Mouse (Mus musculus): ENCODE results near the gene Slc4a4. TPM values are rescaled to one million over a fixed set of nuclear protein-coding genes. Genes with fewer than 3 reads are reported as not detected.

The Slc4a4 gene
- polyA plus RNA-seq, 1 experiment from 2014 or later = 8.3 TPM

GRCm38 (mm10) chr5:88939782-88940181, 53.2 kb downstream of the Slc4a4 start:
- 87% methylated on average over 2 of the region's 2 CpGs for WGBS
- no peak for ATAC-seq
- no peaks in the 10 kb centered on the region for H3K27me3 ChIP-seq (ENCODE audit: control insufficient read depth, insufficient read depth, low read depth, low read length)
- no peak overlapping the region for H3K4me2 ChIP-seq (ENCODE audit: low read length)
- no peaks in the 10 kb centered on the region for H3K9me3 ChIP-seq (replicated peaks; ENCODE audit: control insufficient read depth, low read length, poor library complexity, severe bottlenecking)
- H3K4me1 ChIP-seq (ENCODE audit: control insufficient read depth, insufficient read depth, low read length) = no peaks in the 10 kb centered on the region
- H3K4me3 ChIP-seq (ENCODE audit: low read depth, low read length) = no peak overlapping the region
- no peak overlapping the region for H3K27ac ChIP-seq (ENCODE audit: low read length)
- no peak overlapping the region for H3K9ac ChIP-seq (ENCODE audit: low read depth, low read length)
- H3K36me3 ChIP-seq (ENCODE audit: control insufficient read depth, insufficient read depth, low read length) = no peaks in the 10 kb centered on the region

- no peaks in the 10 kb centered on the region for H3K9me3 ChIP-seq (replicated peaks; ENCODE audit: control insufficient read depth, low read length, poor library complexity, severe bottlenecking)
- H3K4me2 ChIP-seq (ENCODE audit: low read length) = no peak overlapping the region
- no peak for ATAC-seq
- no peaks in the 10 kb centered on the region for H3K27me3 ChIP-seq (ENCODE audit: control insufficient read depth, insufficient read depth, low read depth, low read length)
- no peak overlapping the region for H3K9ac ChIP-seq (ENCODE audit: low read depth, low read length)
- H3K27ac ChIP-seq (ENCODE audit: low read length) = no peak overlapping the region
- H3K36me3 ChIP-seq (ENCODE audit: control insufficient read depth, insufficient read depth, low read length) = no peaks in the 10 kb centered on the region
- H3K4me1 ChIP-seq (ENCODE audit: control insufficient read depth, insufficient read depth, low read length) = no peaks in the 10 kb centered on the region
- WGBS = 84% methylated on average over 7 of the region's 7 CpGs
- no peak overlapping the region for H3K4me3 ChIP-seq (ENCODE audit: low read depth, low read length)
Observed at GRCm38 (mm10) chr5:88941905-88942304, 55.3 kb downstream of the Slc4a4 start.

- no peak overlapping the region for H3K4me2 ChIP-seq (ENCODE audit: low read length)
- peak overlapping the region; percentile 40; the same call in 1 of the 2 replicates for H3K27ac ChIP-seq (ENCODE audit: low read length)
- H3K9ac ChIP-seq (ENCODE audit: low read depth, low read length) = no peak overlapping the region
- no peaks in the 10 kb centered on the region for H3K27me3 ChIP-seq (ENCODE audit: control insufficient read depth, insufficient read depth, low read depth, low read length)
- no peak overlapping the region for H3K4me3 ChIP-seq (ENCODE audit: low read depth, low read length)
- no peaks in the 10 kb centered on the region for H3K4me1 ChIP-seq (ENCODE audit: control insufficient read depth, insufficient read depth, low read length)
- no peaks in the 10 kb centered on the region for H3K36me3 ChIP-seq (ENCODE audit: control insufficient read depth, insufficient read depth, low read length)
- 23% methylated on average over 10 of the region's 10 CpGs for WGBS
- H3K9me3 ChIP-seq (replicated peaks; ENCODE audit: control insufficient read depth, low read length, poor library complexity, severe bottlenecking) = no peaks in the 10 kb centered on the region
- ATAC-seq = peak; percentile 91
Observed at GRCm38 (mm10) chr5:88945661-88946339, 59.2 kb downstream of the Slc4a4 start.

DNA sequence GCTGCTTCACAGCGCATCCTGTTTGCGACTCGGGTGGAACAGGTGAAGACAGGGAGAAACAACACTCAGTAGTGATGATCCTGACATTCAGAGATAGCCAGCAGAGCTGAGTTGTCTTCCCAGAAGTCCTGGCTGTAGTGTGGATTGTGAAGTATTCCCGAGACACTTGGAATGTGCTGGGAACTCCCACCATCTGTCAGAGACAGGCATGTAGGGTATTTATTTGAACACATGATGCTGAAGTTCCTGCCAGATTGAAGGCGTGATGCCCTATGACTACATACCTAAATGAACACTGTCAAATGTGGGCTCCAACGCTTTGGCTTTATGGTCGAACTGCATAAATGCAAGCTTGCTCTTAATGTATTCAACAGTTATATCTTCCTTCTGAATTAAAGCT, 63.7 kb downstream of the Slc4a4 start:
- H3K27me3 ChIP-seq (ENCODE audit: control insufficient read depth, insufficient read depth, low read depth, low read length) = no peaks in the 10 kb centered on the region
- no peak overlapping the region for H3K27ac ChIP-seq (ENCODE audit: low read length)
- no peaks in the 10 kb centered on the region for H3K4me1 ChIP-seq (ENCODE audit: control insufficient read depth, insufficient read depth, low read length)
- no peaks in the 10 kb centered on the region for H3K9me3 ChIP-seq (replicated peaks; ENCODE audit: control insufficient read depth, low read length, poor library complexity, severe bottlenecking)
- no peak overlapping the region for H3K9ac ChIP-seq (ENCODE audit: low read depth, low read length)
- H3K4me3 ChIP-seq (ENCODE audit: low read depth, low read length) = no peak overlapping the region
- WGBS = 96% methylated on average over 7 of the region's 7 CpGs
- ATAC-seq = no peak
- H3K4me2 ChIP-seq (ENCODE audit: low read length) = no peak overlapping the region
- H3K36me3 ChIP-seq (ENCODE audit: control insufficient read depth, insufficient read depth, low read length) = no peaks in the 10 kb centered on the region

DNA sequence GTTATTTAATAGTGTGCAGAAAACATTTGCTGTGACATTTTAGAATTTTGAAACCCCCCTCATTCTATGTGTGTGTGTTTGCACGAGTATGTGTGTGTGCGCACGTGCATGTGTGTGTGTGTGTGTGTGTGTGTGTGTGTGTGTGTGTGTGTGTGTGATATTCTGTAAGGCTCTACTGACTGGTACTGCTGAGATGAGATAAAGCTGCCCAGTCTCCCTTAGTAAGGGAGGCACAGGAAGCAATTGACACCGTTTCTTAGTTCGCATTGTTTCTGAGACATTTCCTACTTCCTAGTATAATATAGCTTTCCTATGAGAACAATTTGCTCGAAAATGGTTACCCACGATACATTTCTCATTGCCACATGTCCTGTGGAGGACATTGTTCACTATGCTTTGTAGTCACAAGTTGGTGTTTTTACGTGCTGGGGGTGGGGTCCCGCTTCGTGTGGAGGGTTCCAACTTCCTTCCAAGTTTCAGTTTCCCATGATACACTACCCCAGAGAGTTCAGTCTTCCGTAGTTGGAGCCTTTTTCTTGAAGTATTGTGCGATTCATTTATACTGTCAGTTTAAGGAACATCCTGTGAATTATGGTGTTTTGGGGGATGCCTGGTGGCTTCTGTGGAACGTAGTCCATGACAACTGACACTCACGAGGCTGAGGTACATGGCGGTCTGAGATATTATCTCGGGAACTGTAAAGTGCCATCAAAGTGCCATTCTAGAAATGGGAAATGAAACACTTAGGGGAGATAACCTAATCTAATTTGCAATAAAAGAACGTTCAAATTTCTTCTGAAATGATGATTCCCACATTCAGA, 66.3 kb downstream of the Slc4a4 start:
- Histone ChIP-seq H3K27ac (ENCODE audit: low read length) (no peak overlapping the region), H3K4me2 (ENCODE audit: low read length) (no peak overlapping the region), H3K36me3 (ENCODE audit: control insufficient read depth, insufficient read depth, low read length) (no peaks in the 10 kb centered on the region), H3K9me3 (replicated peaks; ENCODE audit: control insufficient read depth, low read length, poor library complexity, severe bottlenecking) (no peaks in the 10 kb centered on the region), H3K27me3 (ENCODE audit: control insufficient read depth, insufficient read depth, low read depth, low read length) (no peaks in the 10 kb centered on the region), H3K4me1 (ENCODE audit: control insufficient read depth, insufficient read depth, low read length) (no peaks in the 10 kb centered on the region), H3K9ac (ENCODE audit: low read depth, low read length) (no peak overlapping the region), H3K4me3 (ENCODE audit: low read depth, low read length) (no peak overlapping the region)
- no peak for ATAC-seq
- WGBS = 89% methylated on average over 17 of the region's 17 CpGs

DNA sequence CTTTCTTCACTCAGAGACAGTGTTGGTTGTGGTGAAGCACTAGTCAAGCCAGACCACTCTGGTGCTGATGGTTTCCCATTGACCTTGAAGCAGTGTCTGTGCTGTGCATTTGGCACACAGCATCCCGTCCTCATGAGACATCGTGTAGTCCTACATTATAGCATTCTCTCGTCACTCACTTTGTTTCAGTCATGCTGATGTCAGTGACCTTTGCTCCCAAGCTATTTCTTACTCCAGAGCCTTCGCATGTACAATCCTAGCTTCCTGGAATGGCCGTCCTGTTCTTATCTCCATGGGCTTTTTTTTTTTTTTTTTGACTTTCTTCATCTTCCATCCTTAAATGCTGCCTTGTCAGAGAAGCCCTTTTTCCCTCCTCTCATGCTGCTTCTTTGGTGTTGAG, 71.1 kb downstream of the Slc4a4 start:
- Histone ChIP-seq H3K4me2 (ENCODE audit: low read length) (no peak overlapping the region), H3K4me1 (ENCODE audit: control insufficient read depth, insufficient read depth, low read length) (no peaks in the 10 kb centered on the region), H3K9ac (ENCODE audit: low read depth, low read length) (no peak overlapping the region), H3K4me3 (ENCODE audit: low read depth, low read length) (no peak overlapping the region), H3K27ac (ENCODE audit: low read length) (no peak overlapping the region), H3K9me3 (replicated peaks; ENCODE audit: control insufficient read depth, low read length, poor library complexity, severe bottlenecking) (no peaks in the 10 kb centered on the region), H3K27me3 (ENCODE audit: control insufficient read depth, insufficient read depth, low read depth, low read length) (no peaks in the 10 kb centered on the region), H3K36me3 (ENCODE audit: control insufficient read depth, insufficient read depth, low read length) (no peaks in the 10 kb centered on the region)
- ATAC-seq = no peak
- 85% methylated on average over 5 of the region's 5 CpGs for WGBS

DNA sequence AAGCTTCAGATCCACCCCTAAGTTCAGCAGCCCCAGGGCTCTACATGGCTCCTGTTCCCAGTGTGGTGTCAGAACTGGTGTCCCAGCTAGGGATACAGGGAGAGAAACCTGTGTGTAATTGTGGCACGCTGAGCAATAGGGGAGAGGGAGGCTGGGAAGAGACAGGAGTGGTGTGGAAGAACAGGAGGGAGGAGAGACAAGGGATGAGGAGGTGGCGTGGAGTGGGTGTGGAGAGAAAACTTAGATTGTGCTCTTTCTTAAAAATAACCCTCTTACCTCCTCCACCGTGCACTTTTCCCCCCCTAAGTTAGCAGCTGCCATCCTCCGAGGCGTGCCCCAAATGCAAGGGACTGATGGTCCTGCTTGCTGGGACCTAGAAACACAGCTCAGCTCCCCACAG, 72.3 kb downstream of the Slc4a4 start:
- Histone ChIP-seq H3K9ac (ENCODE audit: low read depth, low read length) (no peak overlapping the region), H3K36me3 (ENCODE audit: control insufficient read depth, insufficient read depth, low read length) (no peaks in the 10 kb centered on the region), H3K27me3 (ENCODE audit: control insufficient read depth, insufficient read depth, low read depth, low read length) (no peaks in the 10 kb centered on the region), H3K9me3 (replicated peaks; ENCODE audit: control insufficient read depth, low read length, poor library complexity, severe bottlenecking) (no peaks in the 10 kb centered on the region), H3K4me1 (ENCODE audit: control insufficient read depth, insufficient read depth, low read length) (no peaks in the 10 kb centered on the region), H3K4me3 (ENCODE audit: low read depth, low read length) (no peak overlapping the region), H3K4me2 (ENCODE audit: low read length) (no peak overlapping the region), H3K27ac (ENCODE audit: low read length) (no peak overlapping the region)
- 86% methylated on average over 5 of the region's 5 CpGs for WGBS
- no peak for ATAC-seq

- H3K36me3 ChIP-seq (ENCODE audit: control insufficient read depth, insufficient read depth, low read length) = no peaks in the 10 kb centered on the region
- H3K9me3 ChIP-seq (replicated peaks; ENCODE audit: control insufficient read depth, low read length, poor library complexity, severe bottlenecking) = no peaks in the 10 kb centered on the region
- ATAC-seq = no peak
- 53% methylated on average over 6 of the region's 6 CpGs for WGBS
- H3K4me1 ChIP-seq (ENCODE audit: control insufficient read depth, insufficient read depth, low read length) = no peaks in the 10 kb centered on the region
- no peak overlapping the region for H3K4me2 ChIP-seq (ENCODE audit: low read length)
- no peaks in the 10 kb centered on the region for H3K27me3 ChIP-seq (ENCODE audit: control insufficient read depth, insufficient read depth, low read depth, low read length)
- no peak overlapping the region for H3K9ac ChIP-seq (ENCODE audit: low read depth, low read length)
- H3K27ac ChIP-seq (ENCODE audit: low read length) = no peak overlapping the region
- no peak overlapping the region for H3K4me3 ChIP-seq (ENCODE audit: low read depth, low read length)
Observed at GRCm38 (mm10) chr5:88959412-88959811, 72.8 kb downstream of the Slc4a4 start.

- ATAC-seq = no peak
- H3K9me3 ChIP-seq (replicated peaks; ENCODE audit: control insufficient read depth, low read length, poor library complexity, severe bottlenecking) = no peaks in the 10 kb centered on the region
- 86% methylated on average over 5 of the region's 5 CpGs for WGBS
Observed at GRCm38 (mm10) chr5:88960342-88961105, 73.9 kb downstream of the Slc4a4 start.

More at GRCm38 (mm10) chr5:88960342-88961105, 73.9 kb downstream of the Slc4a4 start:
- Histone ChIP-seq H3K36me3 (ENCODE audit: control insufficient read depth, insufficient read depth, low read length) (no peaks in the 10 kb centered on the region), H3K4me1 (ENCODE audit: control insufficient read depth, insufficient read depth, low read length) (no peaks in the 10 kb centered on the region), H3K27ac (ENCODE audit: low read length) (no peak overlapping the region), H3K27me3 (ENCODE audit: control insufficient read depth, insufficient read depth, low read depth, low read length) (no peaks in the 10 kb centered on the region), H3K4me2 (ENCODE audit: low read length) (no peak overlapping the region), H3K4me3 (ENCODE audit: low read depth, low read length) (no peak overlapping the region), H3K9ac (ENCODE audit: low read depth, low read length) (no peak overlapping the region)
